ENCODE assay signal across 10 mouse cellular contexts in genomic region chr4:123116011-123116410, GRCm38 (mm10). TPM values are rescaled to one million over a fixed set of nuclear protein-coding genes. Genes with fewer than 3 reads are reported as not detected.
DNase-seq lines count a peak whose midpoint lies in the region; ATAC-seq and TF ChIP-seq lines count a peak whose summit lies in the region.
"Had no signal": no experiment of that assay in that cellular context is flagged by ENCODE, and none has a peak within 500 bp of the region (broad histone marks: within the 10 kb centered on the region; RNA-seq: fewer than 3 reads in every experiment).

Oxct2b (plus strand) TSS chr4:123116266.

- no peaks in the 10 kb centered on the region for H3K9me3 ChIP-seq in heart, embryonic 12.5 days (replicated peaks)
- H3K9me3 ChIP-seq in midbrain, embryonic 12.5 days, result no peaks in the 10 kb centered on the region

- no peak for TF ChIP-seq POLR2A in thymus, adult 2 months (IDR thresholded peaks at IDR 0.05; ENCODE audit: control insufficient read depth, extremely low read depth, insufficient read depth, low read length, poor library complexity)

- peaks cover 4% of the 10 kb centered on the region; the same call in 1 of the 2 replicates for H3K4me1 ChIP-seq in heart, embryonic 12.5 days (replicated peaks)
- 0 out of 2 replicates have a peak, but pooled peaks cover 4% of the 10 kb centered on the region for H3K4me1 ChIP-seq in midbrain, embryonic 12.5 days
- no peaks in the 10 kb centered on the region for H3K4me1 ChIP-seq in thymus, adult 2 months (replicated peaks; ENCODE audit: control insufficient read depth, insufficient read depth, low read length)

- DNase-seq in heart, adult 9 months (ENCODE audit: low spot score in 2 of 2), result no peak
- DNase-seq in R1 (ENCODE audit: low read depth, low spot score), result peak; percentile 19
- DNase-seq in thymus, postnatal 14 days, result no peak
- no peak for DNase-seq in thymus, adult 2 months
- DNase-seq in spleen, postnatal 4 days (ENCODE audit: low spot score in 2 of 2), result no peak
- DNase-seq: adrenal gland, postnatal 36 days had no signal

- TF ChIP-seq CTCF in thymus, adult 2 months (IDR thresholded peaks at IDR 0.05; ENCODE audit: borderline replicate concordance, control insufficient read depth, extremely low read depth, insufficient read depth, low read length, poor library complexity), result no peak

- peak within 1 kb of the TSS; percentile 44 for H3K4me3 ChIP-seq in heart, embryonic 12.5 days
- peak within 1 kb of the TSS; percentile 37 for H3K4me3 ChIP-seq in midbrain, embryonic 12.5 days
- no peak within 1 kb of the TSS for H3K4me3 ChIP-seq in thymus, adult 2 months (ENCODE audit: control insufficient read depth, insufficient read depth, low read length)

- H3K27me3 ChIP-seq in heart, embryonic 12.5 days (replicated peaks), result peaks cover 34% of the 10 kb centered on the region
- H3K27me3 ChIP-seq in midbrain, embryonic 12.5 days, result peaks cover 31% of the 10 kb centered on the region
- no peaks in the 10 kb centered on the region for H3K27me3 ChIP-seq in thymus, adult 2 months (ENCODE audit: control insufficient read depth, insufficient read depth, low read length)

- ATAC-seq in heart, embryonic 12.5 days (ENCODE audit: insufficient number of reproducible peaks, low FRiP score), result peak; percentile 7; the same call in 1 of the 2 replicates
- 0 out of 2 replicates have a peak, but pooled peaks have one; percentile 5 for ATAC-seq in granulocyte monocyte progenitor cell, adult 5-6 weeks (replicated peaks; ENCODE audit: poor library complexity, severe bottlenecking)
- no peak for ATAC-seq in midbrain, embryonic 12.5 days (ENCODE audit: low FRiP score, low read depth)

- H3K36me3 ChIP-seq in heart, embryonic 12.5 days, result no peaks in the 10 kb centered on the region
- H3K36me3 ChIP-seq in midbrain, embryonic 12.5 days, result no peaks in the 10 kb centered on the region
- no peaks in the 10 kb centered on the region for H3K36me3 ChIP-seq in thymus, adult 2 months (ENCODE audit: control insufficient read depth, insufficient read depth, low read length)

- 5% methylated on average over 20 of the region's 22 CpGs for WGBS in heart, embryonic 12.5 days
- 12% methylated on average over 22 of the region's 22 CpGs for WGBS in midbrain, embryonic 12.5 days
- WGBS in thymus, adult 2 months, result 21% methylated on average over 22 of the region's 22 CpGs

- no peak within 1 kb of the TSS for H3K27ac ChIP-seq in heart, embryonic 12.5 days (ENCODE audit: poor library complexity, severe bottlenecking)
- no peak within 1 kb of the TSS for H3K27ac ChIP-seq in midbrain, embryonic 12.5 days (replicated peaks)
- no peak within 1 kb of the TSS for H3K27ac ChIP-seq in thymus, adult 2 months (ENCODE audit: control insufficient read depth, insufficient read depth, low read length)

- H3K4me2 ChIP-seq in heart, embryonic 12.5 days, result peak within 1 kb of the TSS; percentile 74
- peak within 1 kb of the TSS; percentile 51 for H3K4me2 ChIP-seq in midbrain, embryonic 12.5 days (replicated peaks)

- no peak within 1 kb of the TSS for H3K9ac ChIP-seq in heart, embryonic 12.5 days
- H3K9ac ChIP-seq in midbrain, embryonic 12.5 days (replicated peaks), result no peak within 1 kb of the TSS

RNA-seq across cellular contexts. Expression of gene Oxct2b, which starts in this region (rescaled TPM):
- polyA plus RNA-seq in heart, embryonic 12.5 days (2016; fragmentation: Nextera tagmentation; extraction: Ambion mirVana), result not detected in 2 replicates
- 1.7 TPM in 1 of 2 replicates, not detected in the other for total RNA-seq in granulocyte monocyte progenitor cell, adult 5-6 weeks (2014; fragmentation: Nextera tagmentation)
- total RNA-seq in granulocyte monocyte progenitor cell, adult 5-6 weeks (2017), result not detected in 2 replicates
- not detected in 2 replicates for polyA plus RNA-seq in midbrain, embryonic 12.5 days (2016; fragmentation: Nextera tagmentation; extraction: Ambion mirVana)
- polyA plus RNA-seq in thymus, adult 2 months (2012; rRNA removed), result 0.15 TPM in 1 of 2 replicates, not detected in the other
- total RNA-seq: adrenal gland, postnatal 36 days had no signal
- polyA plus RNA-seq: C2C12 had no signal

Comparison
In these comparisons a context has a peak if more than half of its experiments do, and no peak if none do; other contexts are left out.
1. Peak in ATAC-seq, H3K4me3 ChIP-seq and H3K4me2 ChIP-seq in heart, embryonic 12.5 days; RNA of the gene not detected or under 1 TPM.